Mouse (Mus musculus): ENCODE measurements around the gene Rtn1. TPM values are rescaled to one million over a fixed set of nuclear protein-coding genes. Genes with fewer than 3 reads are reported as not detected.

Rtn1 gene
- polyA plus RNA-seq, 1 experiment, result 4.5 TPM

GRCm38 (mm10) chr12:72285366-72286345 lies 123.2 kb downstream of the Rtn1 start:
- no peak overlapping the region for H3K27ac ChIP-seq (ENCODE audit: insufficient read depth, low read length)
- no peak for DNase-seq (ENCODE audit: low read depth in 1 of 2, low spot score in 2 of 2)
- H3K36me3 ChIP-seq (ENCODE audit: control insufficient read depth, insufficient read depth, low read length), result no peaks in the 10 kb centered on the region
- H3K4me1 ChIP-seq (ENCODE audit: control insufficient read depth, insufficient read depth, insufficient read length), result no peaks in the 10 kb centered on the region
- TF ChIP-seq CTCF (IDR thresholded peaks at IDR 0.05; ENCODE audit: extremely low read depth, insufficient read depth, insufficient read length, insufficient replicate concordance) (no peak), POLR2A (IDR thresholded peaks at IDR 0.05; ENCODE audit: low read depth, low read length) (no peak)
- no peaks in the 10 kb centered on the region for H3K27me3 ChIP-seq (ENCODE audit: control insufficient read depth, insufficient read depth, low read length)
- WGBS, result 88% methylated on average over 25 of the region's 25 CpGs
- H3K4me3 ChIP-seq (ENCODE audit: extremely low read depth, insufficient read depth, insufficient read length), result no peak overlapping the region

GRCm38 (mm10) chr12:72284576-72284975 lies 124.3 kb downstream of the Rtn1 start:
- Histone ChIP-seq H3K4me1 (ENCODE audit: control insufficient read depth, insufficient read depth, insufficient read length) (no peaks in the 10 kb centered on the region), H3K36me3 (ENCODE audit: control insufficient read depth, insufficient read depth, low read length) (no peaks in the 10 kb centered on the region), H3K27ac (ENCODE audit: insufficient read depth, low read length) (no peak overlapping the region), H3K4me3 (ENCODE audit: extremely low read depth, insufficient read depth, insufficient read length) (no peak overlapping the region), H3K27me3 (ENCODE audit: control insufficient read depth, insufficient read depth, low read length) (no peaks in the 10 kb centered on the region)
- no peak for TF ChIP-seq POLR2A (IDR thresholded peaks at IDR 0.05; ENCODE audit: low read depth, low read length)
- TF ChIP-seq CTCF (IDR thresholded peaks at IDR 0.05; ENCODE audit: extremely low read depth, insufficient read depth, insufficient read length, insufficient replicate concordance), result no peak
- 91% methylated on average over 7 of the region's 7 CpGs for WGBS
- DNase-seq (ENCODE audit: low read depth in 1 of 2, low spot score in 2 of 2), result no peak

- no peak for DNase-seq (ENCODE audit: low read depth in 1 of 2, low spot score in 2 of 2)
- TF ChIP-seq POLR2A (IDR thresholded peaks at IDR 0.05; ENCODE audit: low read depth, low read length), result no peak
- 71% methylated on average over 5 of the region's 5 CpGs for whole genome bisulfite sequencing
- Histone ChIP-seq H3K27ac (ENCODE audit: insufficient read depth, low read length) (no peak overlapping the region), H3K36me3 (ENCODE audit: control insufficient read depth, insufficient read depth, low read length) (no peaks in the 10 kb centered on the region), H3K27me3 (ENCODE audit: control insufficient read depth, insufficient read depth, low read length) (no peaks in the 10 kb centered on the region), H3K4me3 (ENCODE audit: extremely low read depth, insufficient read depth, insufficient read length) (no peak overlapping the region), H3K4me1 (ENCODE audit: control insufficient read depth, insufficient read depth, insufficient read length) (no peaks in the 10 kb centered on the region)
These were observed 129.6 kb downstream of the Rtn1 start for GRCm38 (mm10) chr12:72279129-72279875.

- 77% methylated on average over 13 of the region's 13 CpGs for WGBS
- no peak for DNase-seq (ENCODE audit: low read depth in 1 of 2, low spot score in 2 of 2)
These were observed 135.0 kb downstream of the Rtn1 start for GRCm38 (mm10) chr12:72273721-72274414.

GRCm38 (mm10) chr12:72267614-72268013 lies 141.2 kb downstream of the Rtn1 start:
- TF ChIP-seq POLR2A (IDR thresholded peaks at IDR 0.05; ENCODE audit: low read depth, low read length) (no peak), CTCF (IDR thresholded peaks at IDR 0.05; ENCODE audit: extremely low read depth, insufficient read depth, insufficient read length, insufficient replicate concordance) (no peak)
- 84% methylated on average over 2 of the region's 2 CpGs for WGBS
- H3K27me3 ChIP-seq (ENCODE audit: control insufficient read depth, insufficient read depth, low read length), result no peaks in the 10 kb centered on the region
- no peak for DNase-seq (ENCODE audit: low read depth in 1 of 2, low spot score in 2 of 2)
- H3K4me1 ChIP-seq (ENCODE audit: control insufficient read depth, insufficient read depth, insufficient read length), result no peaks in the 10 kb centered on the region
- no peak overlapping the region for H3K27ac ChIP-seq (ENCODE audit: insufficient read depth, low read length)
- H3K36me3 ChIP-seq (ENCODE audit: control insufficient read depth, insufficient read depth, low read length), result no peaks in the 10 kb centered on the region
- H3K4me3 ChIP-seq (ENCODE audit: extremely low read depth, insufficient read depth, insufficient read length), result no peak overlapping the region

More at GRCm38 (mm10) chr12:72273721-72274414, 135.0 kb downstream of the Rtn1 start:
- Histone ChIP-seq H3K4me3 (ENCODE audit: extremely low read depth, insufficient read depth, insufficient read length) (no peak overlapping the region), H3K36me3 (ENCODE audit: control insufficient read depth, insufficient read depth, low read length) (no peaks in the 10 kb centered on the region), H3K4me1 (ENCODE audit: control insufficient read depth, insufficient read depth, insufficient read length) (no peaks in the 10 kb centered on the region), H3K27ac (ENCODE audit: insufficient read depth, low read length) (no peak overlapping the region), H3K27me3 (ENCODE audit: control insufficient read depth, insufficient read depth, low read length) (no peaks in the 10 kb centered on the region)
- TF ChIP-seq CTCF (IDR thresholded peaks at IDR 0.05; ENCODE audit: extremely low read depth, insufficient read depth, insufficient read length, insufficient replicate concordance) (no peak), POLR2A (IDR thresholded peaks at IDR 0.05; ENCODE audit: low read depth, low read length) (no peak)

GRCm38 (mm10) chr12:72265261-72266228 lies 143.3 kb downstream of the Rtn1 start:
- no peak overlapping the region for H3K4me3 ChIP-seq (ENCODE audit: extremely low read depth, insufficient read depth, insufficient read length)
- TF ChIP-seq CTCF (IDR thresholded peaks at IDR 0.05; ENCODE audit: extremely low read depth, insufficient read depth, insufficient read length, insufficient replicate concordance) (no peak), POLR2A (IDR thresholded peaks at IDR 0.05; ENCODE audit: low read depth, low read length) (no peak)
- no peaks in the 10 kb centered on the region for H3K4me1 ChIP-seq (ENCODE audit: control insufficient read depth, insufficient read depth, insufficient read length)
- H3K36me3 ChIP-seq (ENCODE audit: control insufficient read depth, insufficient read depth, low read length), result no peaks in the 10 kb centered on the region
- H3K27ac ChIP-seq (ENCODE audit: insufficient read depth, low read length), result no peak overlapping the region
- no peaks in the 10 kb centered on the region for H3K27me3 ChIP-seq (ENCODE audit: control insufficient read depth, insufficient read depth, low read length)
- no peak for DNase-seq (ENCODE audit: low read depth in 1 of 2, low spot score in 2 of 2)
- WGBS, result 91% methylated on average over 3 of the region's 3 CpGs

Data from spleen, adult 2 months (tissue).